Mouse (Mus musculus) adrenal gland, postnatal 4 days (tissue): Measurements from ENCODE around the gene Tsks. TPM values are rescaled to one million over a fixed set of nuclear protein-coding genes. Genes with fewer than 3 reads are reported as not detected.

ENCODE experiments used
- DNase-seq, 2 experiments: peaks; one replicate each; pipeline ENCODE4 v3.0.0; 2021 to 2022; ENCODE audit warnings: low spot score in 2 of 2, mixed read lengths in 2 of 2
- total RNA-seq, 2 experiments: library from RNA; stranded (reverse); gene quantifications; 2 replicates each; pipeline ENCODE4 v1.2.3; 2021

Gene Tsks
- total RNA-seq, 2 experiments from 2014 or later = 0.39 TPM; not detected in 1

DNA sequence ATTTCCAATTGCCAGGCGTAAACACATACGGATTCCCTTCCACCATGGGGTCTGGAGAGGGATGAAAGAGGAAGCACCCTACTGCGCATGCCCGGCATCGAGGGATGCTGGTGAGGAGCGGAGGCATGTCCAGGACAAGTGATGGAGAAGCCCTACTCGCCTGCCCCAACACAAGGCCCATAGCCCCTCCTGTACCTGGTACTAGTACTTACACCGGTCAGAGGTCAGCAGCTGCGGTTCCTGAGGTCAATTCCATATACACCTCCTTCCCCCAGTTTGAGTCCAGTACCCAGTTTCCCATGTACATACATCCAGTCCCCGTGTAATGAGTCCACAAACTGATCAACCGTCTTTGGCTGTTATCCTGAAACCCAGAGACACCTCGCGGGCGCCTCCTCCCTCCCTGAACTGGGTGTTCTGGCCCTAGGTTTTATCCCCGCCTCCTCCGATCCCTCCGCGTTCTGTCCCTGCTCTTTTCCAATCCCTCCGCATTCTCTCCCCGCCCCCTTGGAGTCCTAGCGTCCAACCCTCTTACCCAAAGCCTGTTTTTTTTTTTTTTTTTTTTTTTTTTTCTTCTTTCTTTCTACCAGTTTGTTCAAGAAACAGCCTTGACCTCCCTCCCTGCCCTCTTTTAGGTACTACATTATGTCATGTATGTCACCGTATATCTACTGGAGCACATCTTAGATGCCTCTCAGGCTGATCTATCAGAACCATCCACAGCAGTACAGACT lies 31.5 kb downstream of the Tsks start, which contains the start of gene Cpt1c:
Gene Cpt1c (minus strand): TSS at position 469 of the 734 bp plus-strand sequence.
- peak; percentile 47 to 59 for DNase-seq

DNA sequence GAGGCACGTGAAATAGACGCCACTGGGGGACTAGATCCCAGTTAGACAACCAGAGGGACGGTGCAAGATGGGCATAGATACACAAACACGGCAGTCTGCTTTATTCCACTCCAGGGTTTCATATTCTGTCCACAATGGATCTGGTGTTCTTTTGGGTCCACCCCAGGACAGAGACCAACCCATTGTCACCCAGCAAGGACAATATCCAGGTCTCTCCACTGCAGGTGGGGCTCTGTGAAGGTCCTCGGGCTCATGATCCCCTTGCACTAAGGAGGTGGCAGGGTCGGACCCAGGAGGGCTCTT lies 32.1 kb downstream of the Tsks start:
- DNase-seq = no peak

DNA sequence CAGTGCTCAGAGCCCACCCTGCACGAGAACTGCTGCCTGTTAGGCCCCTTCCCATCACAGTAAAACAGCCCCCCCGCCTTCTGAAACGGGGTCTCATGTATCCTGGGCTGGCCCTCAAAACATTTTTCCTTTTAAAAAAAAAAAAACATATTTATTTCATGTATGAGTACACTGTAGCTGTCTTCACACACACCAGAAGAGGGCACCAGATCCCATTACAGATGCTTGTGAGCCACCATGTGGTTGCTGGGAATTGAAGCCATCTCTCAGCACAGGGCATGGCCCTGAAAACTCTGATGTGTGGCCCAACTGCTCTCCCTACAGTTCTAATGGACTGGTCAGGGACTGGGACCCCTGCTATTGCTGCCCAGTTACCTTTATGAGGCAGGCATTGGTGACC lies 35.3 kb downstream of the Tsks start:
- no peak for DNase-seq

DNA sequence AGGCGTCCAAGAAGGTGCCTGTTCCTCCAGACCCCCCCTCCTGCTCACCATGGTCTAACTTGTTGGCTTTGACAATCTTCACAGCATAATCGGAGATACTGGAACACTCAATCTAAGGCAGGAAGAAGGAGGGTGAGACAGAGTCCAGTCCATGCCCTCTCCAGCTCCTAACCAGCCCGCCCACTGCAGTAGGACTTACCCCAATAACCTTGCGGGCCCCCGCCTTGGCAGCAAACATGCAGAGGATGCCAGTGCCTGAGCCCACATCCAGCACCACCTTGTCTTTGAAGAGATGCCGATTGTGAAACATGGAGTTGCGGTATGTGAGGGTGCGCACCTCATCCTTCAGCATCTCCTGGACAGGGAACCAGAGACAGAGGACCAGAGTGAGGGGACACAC lies 38.5 kb downstream of the Tsks start:
- no peak for DNase-seq

DNA sequence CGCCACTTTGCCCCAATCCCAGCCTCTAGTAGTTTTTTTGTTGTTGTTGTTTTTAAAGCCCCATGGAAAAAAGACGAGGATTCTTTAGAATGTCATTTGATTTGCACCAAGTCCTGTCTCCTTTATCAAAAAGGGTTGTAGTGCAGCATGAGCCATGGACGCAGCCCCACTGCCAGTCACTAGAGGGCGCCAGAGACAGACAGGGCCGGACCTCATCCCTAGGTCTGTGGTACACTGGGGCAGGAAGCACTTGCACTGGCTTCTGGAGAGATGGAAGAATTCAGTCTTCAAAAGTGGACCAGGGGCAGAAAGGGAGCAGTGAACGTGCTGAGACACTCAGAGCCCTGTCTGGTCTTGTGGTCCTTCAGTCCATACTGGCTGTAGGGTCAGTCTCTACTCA lies 40.1 kb downstream of the Tsks start:
- peak; percentile 75 to 80 for DNase-seq

DNA sequence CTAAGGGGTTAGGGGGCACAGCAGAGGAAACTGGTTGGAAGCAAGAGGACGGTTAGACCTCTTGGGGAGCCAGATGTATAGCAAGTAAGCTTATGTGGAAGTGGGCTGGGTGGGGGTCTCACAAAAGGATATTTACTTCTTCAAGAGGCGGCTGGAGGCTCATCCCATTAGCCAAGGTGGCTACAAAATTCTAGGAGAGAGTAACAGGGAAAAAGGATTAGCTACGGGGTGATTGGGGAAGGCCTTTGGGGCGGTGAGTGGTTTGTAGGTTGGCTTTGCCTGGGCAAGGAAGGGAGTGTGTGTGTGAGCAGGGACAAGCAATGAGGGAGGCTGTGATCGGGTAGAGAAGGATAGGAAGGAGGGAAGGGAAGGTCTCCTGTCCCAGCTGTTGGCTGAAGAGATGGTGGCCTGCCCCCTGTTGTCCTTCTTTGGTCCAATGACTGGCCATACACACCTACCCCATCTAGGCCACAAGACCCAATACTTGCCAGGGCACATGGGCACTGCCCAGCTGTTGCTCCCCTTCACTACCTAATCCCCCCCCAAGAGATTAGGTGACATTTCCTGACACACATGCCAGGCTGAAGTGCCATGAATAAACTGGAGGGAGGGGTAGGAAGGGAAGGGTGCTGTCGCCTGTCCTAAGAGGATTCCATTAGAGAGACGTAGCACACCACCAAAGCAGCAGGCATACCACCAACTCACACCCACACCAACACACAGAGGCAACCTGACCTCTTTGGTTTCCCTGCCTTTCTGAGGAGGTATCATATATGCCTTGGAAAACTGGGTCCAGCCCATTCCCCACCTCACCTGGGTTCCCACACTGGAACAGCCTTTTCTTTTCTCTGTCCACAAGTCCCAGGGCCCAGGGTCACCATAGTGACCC lies 41.2 kb downstream of the Tsks start:
- DNase-seq = no peak

DNA sequence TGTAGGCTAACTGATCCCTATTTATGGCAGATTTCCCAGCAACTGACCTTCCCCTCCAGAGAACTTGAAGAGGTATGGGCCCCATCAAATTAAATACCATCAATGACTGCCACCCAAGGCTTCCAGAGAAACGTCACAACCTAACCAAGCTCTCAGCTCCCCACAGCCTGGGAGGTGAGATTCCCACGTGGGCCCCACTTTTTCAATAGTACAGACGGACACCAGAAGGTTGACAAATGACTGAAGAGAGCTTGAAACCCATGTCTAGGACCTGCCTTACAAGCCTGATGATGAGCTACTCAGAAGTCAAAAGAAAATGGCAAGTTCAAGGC lies 41.8 kb downstream of the Tsks start:
- no peak for DNase-seq

DNA sequence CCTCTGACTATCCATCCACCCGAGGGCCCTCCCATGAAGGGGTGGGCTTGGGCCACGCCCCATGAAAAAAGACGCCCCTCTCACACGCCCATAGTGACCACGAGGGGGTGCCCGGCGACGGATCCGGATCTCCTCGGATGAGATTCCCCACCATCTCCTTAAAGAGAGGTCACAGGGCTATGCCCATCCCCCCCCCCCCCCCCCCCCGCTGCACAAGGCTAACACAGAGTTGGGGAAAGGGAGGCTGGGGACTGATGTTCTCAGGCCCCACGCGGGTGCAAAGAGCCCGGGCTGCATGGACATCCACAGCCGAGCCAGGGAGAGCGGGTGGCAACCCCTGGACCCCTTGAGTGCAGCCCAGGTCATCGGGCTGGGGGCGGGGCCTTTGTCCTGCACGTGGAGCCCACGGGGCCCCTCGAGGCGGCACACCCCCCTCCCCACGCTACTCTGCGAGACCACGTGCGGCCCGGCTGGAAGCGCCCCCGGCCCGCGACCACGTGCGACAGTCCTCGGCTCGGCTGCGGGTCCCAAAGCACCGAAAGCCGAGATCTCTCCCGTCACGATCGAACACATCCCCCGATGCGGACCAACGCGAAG lies 42.7 kb downstream of the Tsks start:
- peak; percentile 35 to 53 for DNase-seq

DNA sequence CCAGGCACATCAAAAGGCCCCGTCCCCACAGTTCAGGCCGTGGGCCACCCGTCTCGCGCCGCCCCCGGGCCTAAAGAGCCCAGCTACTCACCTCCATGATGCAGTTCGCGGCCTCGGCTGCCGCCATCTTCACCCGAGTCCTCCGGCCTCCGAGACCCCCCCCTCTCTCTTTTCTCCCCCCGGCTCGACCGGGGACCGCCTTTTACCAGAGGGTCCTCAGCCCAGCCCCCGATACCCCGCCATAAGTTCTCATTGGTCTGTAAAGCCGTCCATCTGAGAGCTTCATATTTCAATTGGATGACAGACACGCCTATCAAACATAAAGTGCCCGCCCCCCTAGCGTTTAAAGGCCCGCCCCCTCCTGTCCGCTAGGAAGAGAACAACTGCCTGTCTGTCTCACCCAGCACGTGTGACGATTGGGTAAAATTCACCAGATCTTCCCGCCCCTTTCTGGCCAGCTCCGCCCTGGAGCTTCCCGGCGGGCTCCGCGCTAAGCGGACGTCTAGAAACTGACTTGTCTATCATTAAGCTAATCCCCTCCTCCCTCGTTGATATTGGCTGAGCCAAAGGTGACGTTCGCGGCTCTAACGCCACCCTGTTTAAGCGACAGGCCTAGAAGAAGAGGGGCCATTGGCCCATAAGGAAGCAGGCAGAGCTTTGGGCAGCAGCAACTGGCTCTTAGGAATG lies 43.3 kb downstream of the Tsks start, which contains the start of gene Prmt1:
Gene Prmt1 (minus strand): TSS at position 377 of the 687 bp plus-strand sequence.
- DNase-seq = peak; percentile 77 to 92

DNA sequence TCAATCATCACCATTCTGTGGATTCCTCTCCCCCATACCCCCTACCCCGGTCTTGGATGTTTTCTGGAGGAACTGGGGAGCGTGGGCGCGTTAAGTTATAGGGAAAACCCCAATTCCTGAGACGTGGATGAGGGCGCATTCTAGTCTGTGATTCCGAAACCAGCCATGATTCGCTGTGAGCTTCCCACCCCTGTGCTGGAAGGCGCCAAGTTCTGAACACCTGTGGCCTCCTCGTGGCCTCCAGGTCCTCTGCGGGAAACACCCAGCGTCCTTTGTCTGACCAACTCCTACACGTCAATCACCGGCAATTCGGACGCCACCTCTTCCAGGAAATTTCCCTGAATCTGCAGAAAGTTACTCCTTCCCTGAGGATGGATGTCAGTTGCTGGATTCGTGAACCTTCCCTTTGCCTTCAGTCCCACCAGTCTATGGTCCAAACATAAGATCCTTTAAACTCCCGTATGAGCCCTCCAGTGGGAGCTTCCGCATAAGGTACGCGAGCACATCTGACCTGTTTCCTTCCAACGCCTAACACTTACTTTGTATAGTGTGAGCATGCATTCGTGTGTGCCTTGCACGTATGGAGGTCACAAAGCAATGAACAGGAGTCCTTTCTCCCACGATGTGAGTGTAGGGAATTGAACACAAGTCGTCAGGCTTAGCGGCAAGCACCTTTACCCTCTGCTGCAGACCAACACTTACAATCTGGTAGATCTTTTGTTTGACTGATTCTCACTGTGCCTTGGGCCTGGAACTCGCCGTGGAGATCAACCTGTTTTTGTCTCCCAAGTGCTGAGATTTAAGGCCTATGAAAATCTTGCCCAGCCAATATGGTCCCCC lies 44.1 kb downstream of the Tsks start:
- no peak for DNase-seq

DNA sequence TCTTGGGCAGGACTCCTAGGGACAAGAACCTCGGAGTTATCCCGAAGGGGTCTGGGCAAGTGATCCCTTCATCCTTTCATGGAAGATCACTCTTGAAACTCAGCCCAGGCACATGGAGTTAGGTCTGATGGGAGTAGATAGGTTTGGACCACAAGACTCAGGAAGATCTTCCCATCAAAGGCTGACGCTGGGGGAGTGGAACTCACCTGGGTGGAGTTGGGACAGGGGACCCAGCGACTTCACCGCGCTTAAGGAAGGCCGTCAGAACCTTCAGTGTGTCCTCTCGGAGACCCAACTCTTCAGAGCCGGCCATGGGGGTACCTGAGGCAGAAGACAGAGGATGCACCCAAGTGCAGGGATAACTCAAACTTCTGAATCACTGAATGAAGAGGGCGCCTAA lies 53.7 kb downstream of the Tsks start:
- no peak for DNase-seq

DNA sequence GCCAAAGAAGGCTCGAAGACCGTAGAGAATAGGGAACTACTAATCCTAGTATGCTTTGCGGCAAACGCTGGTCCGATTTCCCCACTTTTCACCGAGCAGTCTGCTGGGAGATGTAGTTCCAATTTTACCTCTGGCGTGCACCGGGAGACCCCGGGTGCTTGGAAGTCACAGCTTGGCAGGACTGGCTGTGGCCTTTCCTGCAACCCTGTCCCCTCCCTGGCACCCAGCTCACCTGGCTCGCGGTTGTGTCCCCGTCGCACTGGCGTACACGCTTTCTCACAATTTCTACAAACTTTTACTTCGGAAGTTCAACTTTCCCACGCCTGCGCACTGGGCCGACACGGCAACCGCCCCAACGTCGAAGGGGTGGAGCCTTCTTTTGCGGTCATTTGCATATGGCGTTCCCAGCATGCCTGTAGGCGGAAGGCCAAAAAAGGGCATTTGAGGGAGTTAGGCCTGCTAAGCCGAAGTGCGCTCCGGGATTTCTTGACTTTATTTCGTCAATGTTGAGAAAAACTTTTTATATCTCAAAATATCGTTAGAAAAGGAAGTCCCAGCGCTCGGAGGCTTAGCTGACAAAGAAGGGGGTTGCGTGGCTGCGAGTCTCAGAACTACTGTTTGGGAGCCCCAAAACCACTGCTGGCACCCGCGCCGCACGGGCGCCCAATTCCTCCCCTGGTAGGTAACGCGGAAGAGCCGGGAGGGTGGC lies 54.4 kb downstream of the Tsks start, which contains the start of gene Irf3:
Gene Irf3 (plus strand): TSS at position 418 of the 709 bp plus-strand sequence.
- DNase-seq = peak; percentile 74 to 94

DNA sequence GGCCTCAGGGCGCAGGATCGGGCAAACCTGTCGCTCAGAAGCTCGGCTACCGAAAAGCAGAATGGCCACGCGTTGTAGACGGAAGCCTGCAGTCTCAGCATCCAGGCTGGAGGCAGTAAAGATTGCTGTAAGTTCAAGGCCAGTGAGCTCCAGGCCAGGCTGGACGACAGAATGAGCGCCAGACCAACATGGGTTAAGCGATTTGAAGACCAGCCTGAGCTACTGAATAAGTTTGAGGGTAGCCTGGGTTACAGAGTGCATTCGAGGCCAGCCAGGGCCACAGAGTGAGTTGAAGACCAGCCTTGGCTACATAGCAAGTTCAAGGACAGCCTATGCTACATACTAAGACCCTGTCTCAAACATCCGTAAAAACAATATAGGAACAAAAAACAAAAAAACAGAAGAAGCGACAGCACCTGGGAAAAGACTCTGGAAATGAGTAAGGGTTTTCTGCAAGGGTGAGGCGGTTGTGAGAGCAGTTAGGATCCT lies 55.0 kb downstream of the Tsks start:
- no peak for DNase-seq

DNA sequence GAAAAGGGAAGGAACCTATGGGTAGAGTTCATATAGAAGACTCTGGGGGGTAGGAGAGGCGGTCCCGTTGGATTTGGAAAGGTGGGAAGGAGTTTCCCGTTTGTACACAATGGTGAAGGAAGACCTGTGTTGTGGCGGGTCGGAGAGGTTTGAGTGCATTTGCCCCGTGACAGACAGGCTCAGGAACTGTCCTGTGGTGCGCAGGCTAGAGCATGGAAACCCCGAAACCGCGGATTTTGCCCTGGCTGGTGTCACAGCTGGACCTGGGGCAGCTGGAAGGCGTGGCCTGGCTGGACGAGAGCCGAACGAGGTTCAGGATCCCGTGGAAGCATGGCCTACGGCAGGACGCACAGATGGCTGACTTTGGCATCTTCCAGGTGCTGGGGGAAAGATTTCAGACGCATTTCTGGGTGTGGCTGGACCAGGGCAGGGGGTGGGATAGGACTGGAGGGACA lies 55.5 kb downstream of the Tsks start, which contains the start of gene Bcl2l12:
Gene Bcl2l12 (minus strand): TSS at position 212 of the 455 bp plus-strand sequence.
- no peak for DNase-seq

DNA sequence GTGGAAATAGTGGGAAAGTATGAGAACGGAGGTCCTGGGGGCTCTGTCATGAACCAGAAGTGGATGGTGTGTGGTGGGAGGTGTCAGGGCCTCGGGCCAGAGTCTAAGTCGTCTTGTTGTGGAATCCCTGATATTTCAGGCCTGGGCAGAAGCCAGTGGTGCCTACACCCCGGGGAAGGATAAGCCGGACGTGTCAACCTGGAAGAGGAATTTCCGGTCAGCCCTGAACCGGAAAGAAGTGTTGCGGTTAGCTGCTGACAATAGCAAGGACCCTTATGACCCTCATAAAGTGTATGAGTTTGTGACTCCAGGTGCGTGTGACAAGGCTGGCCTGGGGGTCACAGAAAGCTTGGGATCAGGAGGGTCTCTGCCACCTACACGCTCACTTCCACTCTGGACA lies 56.7 kb downstream of the Tsks start:
- no peak for DNase-seq

DNA sequence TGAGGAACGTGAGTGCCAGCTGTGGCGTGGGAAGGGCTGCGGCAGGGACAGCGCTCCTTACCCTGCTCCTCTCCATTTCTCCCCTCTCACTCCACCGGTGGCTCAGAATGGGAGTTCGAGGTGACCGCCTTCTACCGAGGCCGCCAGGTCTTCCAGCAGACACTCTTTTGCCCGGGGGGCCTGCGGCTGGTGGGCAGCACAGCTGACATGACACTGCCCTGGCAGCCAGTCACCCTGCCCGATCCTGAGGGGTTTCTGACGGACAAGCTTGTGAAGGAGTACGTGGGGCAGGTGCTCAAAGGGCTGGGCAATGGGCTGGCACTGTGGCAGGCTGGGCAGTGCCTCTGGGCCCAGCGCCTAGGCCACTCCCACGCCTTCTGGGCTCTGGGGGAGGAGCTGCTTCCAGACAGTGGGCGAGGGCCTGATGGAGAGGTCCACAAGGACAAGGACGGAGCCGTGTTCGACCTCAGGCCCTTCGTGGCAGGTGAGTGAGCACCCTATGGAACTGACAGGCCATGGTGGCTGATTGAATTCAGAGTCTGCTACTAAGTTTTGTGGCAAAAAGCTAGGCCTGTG lies 57.6 kb downstream of the Tsks start:
- DNase-seq = no peak

DNA sequence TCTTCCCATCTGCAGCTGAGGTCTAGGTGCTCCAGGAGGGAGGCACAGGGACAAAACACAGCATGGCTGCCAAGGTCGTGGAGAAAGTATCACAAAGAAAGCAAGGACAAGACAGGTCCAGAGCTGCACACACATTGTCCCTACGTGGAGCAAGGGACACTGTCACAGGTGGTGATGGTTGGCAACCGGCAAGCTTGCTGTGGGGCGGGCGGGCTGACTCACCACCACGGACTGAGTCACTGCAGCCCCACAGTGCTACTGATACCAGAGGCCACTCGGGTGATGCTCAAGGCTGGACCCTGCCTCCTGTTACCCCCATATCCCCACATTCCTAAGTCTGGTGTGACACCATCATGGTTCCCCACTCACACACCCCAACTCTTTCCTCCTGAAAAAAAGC lies 59.4 kb downstream of the Tsks start:
- no peak for DNase-seq

DNA sequence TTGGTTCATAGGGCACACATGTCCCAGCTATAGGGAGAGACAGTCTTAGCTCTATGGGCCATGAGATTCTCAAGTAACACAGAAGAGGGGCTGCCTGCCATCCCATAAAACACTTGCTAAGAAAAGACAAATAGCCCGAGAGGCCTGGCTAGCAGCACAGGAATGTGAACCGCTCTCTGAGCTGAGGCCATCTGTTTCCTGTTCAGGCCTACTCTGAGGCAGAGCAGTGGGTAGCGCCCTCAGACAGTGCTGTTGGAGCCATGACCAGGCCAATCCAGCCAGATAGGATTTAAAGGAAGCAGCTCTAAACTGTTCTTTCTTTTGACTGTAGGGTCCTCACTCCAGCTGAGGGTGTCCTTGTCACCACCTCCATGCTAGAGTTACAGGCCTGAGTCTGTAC lies 61.5 kb downstream of the Tsks start:
- DNase-seq = no peak

DNA sequence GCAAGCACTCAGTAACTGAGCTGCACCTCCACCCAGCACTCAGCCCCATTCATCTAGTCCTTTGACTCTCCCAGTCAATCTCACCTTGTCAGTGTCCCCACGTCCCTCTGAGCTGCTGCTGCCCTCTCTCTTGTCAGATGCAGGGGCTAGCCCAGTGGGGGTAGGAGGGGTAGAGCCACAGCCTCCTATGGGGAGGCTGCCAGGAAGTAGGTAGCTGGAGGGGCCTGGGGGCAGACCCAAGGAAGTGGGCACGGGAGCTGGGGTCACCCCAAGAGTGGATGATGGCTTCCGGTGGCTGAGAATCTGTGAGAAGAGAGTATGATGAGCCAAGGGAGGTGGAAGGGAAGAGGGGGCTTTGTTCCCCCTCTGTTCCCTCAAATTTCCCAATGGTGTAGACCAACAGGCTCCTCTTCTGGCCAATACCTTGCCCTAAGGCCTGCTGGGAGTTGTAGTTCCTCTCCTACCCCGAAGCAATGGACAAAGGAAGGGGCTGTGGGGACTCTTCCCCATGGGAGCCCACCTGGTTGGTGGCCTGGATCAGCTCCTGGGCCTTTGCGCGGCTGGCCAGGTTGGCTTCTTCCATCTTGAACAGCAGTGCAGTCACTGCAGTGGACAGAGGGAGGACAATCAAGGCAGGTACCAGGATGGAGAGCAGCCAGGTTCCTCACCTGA lies 62.5 kb downstream of the Tsks start:
- DNase-seq = no peak
